ENCODE assay signal across 17 mouse cellular contexts in the genomic region with DNA sequence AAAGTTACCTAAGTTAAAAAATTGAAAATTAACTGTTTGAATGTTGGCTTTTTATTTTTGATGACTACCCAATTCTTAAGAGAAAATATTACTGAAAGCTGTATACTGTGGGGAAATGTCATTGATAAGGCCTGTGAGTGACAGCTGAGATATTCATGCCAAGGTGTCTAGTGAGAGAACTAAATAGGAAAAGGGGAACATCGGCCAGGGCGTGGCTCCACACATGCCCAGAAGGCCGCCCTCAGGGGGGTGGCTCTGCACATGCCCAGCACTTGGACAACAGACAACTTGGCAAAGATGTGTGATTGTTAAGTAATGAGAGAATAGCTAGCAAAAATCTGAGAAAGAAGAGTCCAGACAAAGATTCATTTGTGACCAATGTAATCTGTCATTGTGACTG.
DNase-seq lines count a peak whose midpoint lies in the region; ATAC-seq lines count a peak whose summit lies in the region.
"Had no signal": no experiment of that assay in that cellular context is flagged by ENCODE, and none has a peak within 500 bp of the region (broad histone marks: within the 10 kb centered on the region; RNA-seq: fewer than 3 reads in every experiment).

No protein-coding gene starts in this region.

- peaks cover 8% of the 10 kb centered on the region; the same call in 1 of the 2 replicates for H3K36me3 ChIP-seq in forebrain, embryonic 14.5 days (ENCODE audit: control insufficient read depth, insufficient read depth, low read length)
- no peaks in the 10 kb centered on the region for H3K36me3 ChIP-seq in forebrain, embryonic 16.5 days (ENCODE audit: control insufficient read depth, insufficient read depth)
- peaks cover 6% of the 10 kb centered on the region; the same call in 1 of the 2 replicates for H3K36me3 ChIP-seq in midbrain, embryonic 13.5 days

- no peaks in the 10 kb centered on the region for H3K27me3 ChIP-seq in forebrain, embryonic 14.5 days (replicated peaks; ENCODE audit: control insufficient read depth, insufficient read depth, low read length)
- no peaks in the 10 kb centered on the region for H3K27me3 ChIP-seq in forebrain, embryonic 16.5 days (replicated peaks; ENCODE audit: control insufficient read depth, insufficient read depth, low read length)
- H3K27me3 ChIP-seq in midbrain, embryonic 13.5 days: no peaks in the 10 kb centered on the region
- H3K27me3 ChIP-seq: limb, embryonic 13.5 days; lung, embryonic 15.5 days had no signal

- H3K4me1 ChIP-seq in forebrain, embryonic 14.5 days (ENCODE audit: control insufficient read depth, insufficient read depth, low read length): no peaks in the 10 kb centered on the region
- H3K4me1 ChIP-seq in forebrain, embryonic 16.5 days (replicated peaks; ENCODE audit: control insufficient read depth, insufficient read depth, low read length): peaks cover 12% of the 10 kb centered on the region
- no peaks in the 10 kb centered on the region for H3K4me1 ChIP-seq in midbrain, embryonic 13.5 days (replicated peaks)
- H3K4me1 ChIP-seq: limb, embryonic 13.5 days had no signal

- intact Hi-C loops in heart, postnatal 36 days (cut with DNase I): no loop called here

- H3K4me3 ChIP-seq in forebrain, embryonic 14.5 days (ENCODE audit: low read depth, low read length): no peak overlapping the region
- no peak overlapping the region for H3K4me3 ChIP-seq in forebrain, embryonic 16.5 days (replicated peaks; ENCODE audit: low read length)
- H3K4me3 ChIP-seq in midbrain, embryonic 13.5 days (replicated peaks): no peak overlapping the region
- H3K4me3 ChIP-seq: erythroblast, embryonic 14.5 days; limb, embryonic 13.5 days; lung, embryonic 15.5 days had no signal

- no peak for ATAC-seq in forebrain, embryonic 14.5 days
- ATAC-seq in forebrain, embryonic 16.5 days: no peak
- ATAC-seq in midbrain, embryonic 13.5 days: no peak

- H3K27ac ChIP-seq in forebrain, embryonic 14.5 days (ENCODE audit: low read depth, low read length): no peak overlapping the region
- no peak overlapping the region for H3K27ac ChIP-seq in forebrain, embryonic 16.5 days (ENCODE audit: low read length)
- H3K27ac ChIP-seq in midbrain, embryonic 13.5 days: no peak overlapping the region
- H3K27ac ChIP-seq: limb, embryonic 13.5 days; lung, embryonic 15.5 days had no signal

- peak; percentile 34 for DNase-seq in forebrain, embryonic 14.5 days (ENCODE audit: low spot score)
- DNase-seq in layer of hippocampus, postnatal 14 days (ENCODE audit: low spot score in 2 of 2): peak; percentile 22 to 39
- DNase-seq in layer of hippocampus, postnatal 25 days (ENCODE audit: extremely low spot score in 1 of 2, low spot score in 1 of 2): no peak
- DNase-seq in cerebellum, adult 11-12 months: peak; percentile 89
- DNase-seq in heart, postnatal 36 days: peak; percentile 16 to 23
- no peak for DNase-seq in spleen, postnatal 4 days (ENCODE audit: low spot score in 2 of 2)
- DNase-seq: embryo, embryonic 11 days; kidney, adult 18-20 months; retina, postnatal 1 day; thymus, adult 18-20 months had no signal

- 85% methylated on average over 3 of the region's 3 CpGs for WGBS in forebrain, embryonic 14.5 days
- WGBS in forebrain, embryonic 16.5 days: 67% methylated on average over 3 of the region's 3 CpGs
- 92% methylated on average over 3 of the region's 3 CpGs for WGBS in midbrain, embryonic 13.5 days

- H3K9me3 ChIP-seq in forebrain, embryonic 14.5 days (replicated peaks; ENCODE audit: control insufficient read depth, low read length): no peaks in the 10 kb centered on the region
- no peaks in the 10 kb centered on the region for H3K9me3 ChIP-seq in forebrain, embryonic 16.5 days (ENCODE audit: control insufficient read depth, low read length)
- H3K9me3 ChIP-seq in midbrain, embryonic 13.5 days: no peaks in the 10 kb centered on the region
- H3K9me3 ChIP-seq: G1E; limb, embryonic 13.5 days; lung, embryonic 15.5 days had no signal

- H3K9ac ChIP-seq in forebrain, embryonic 14.5 days (ENCODE audit: low read length): no peak overlapping the region
- no peak overlapping the region for H3K9ac ChIP-seq in forebrain, embryonic 16.5 days (replicated peaks; ENCODE audit: low read depth, low read length)
- no peak overlapping the region for H3K9ac ChIP-seq in midbrain, embryonic 13.5 days (replicated peaks)
- H3K9ac ChIP-seq: limb, embryonic 13.5 days; lung, embryonic 15.5 days had no signal

- H3K4me2 ChIP-seq in forebrain, embryonic 14.5 days (ENCODE audit: low read length): no peak overlapping the region
- H3K4me2 ChIP-seq in forebrain, embryonic 16.5 days (ENCODE audit: low read length): no peak overlapping the region
- no peak overlapping the region for H3K4me2 ChIP-seq in midbrain, embryonic 13.5 days (replicated peaks)
- H3K4me2 ChIP-seq: limb, embryonic 13.5 days; lung, embryonic 15.5 days; midbrain, embryonic 11.5 days had no signal

Comparison
In these comparisons a context has a peak if more than half of its experiments do, and no peak if none do; other contexts are left out.
1. DNase-seq: peak in forebrain, embryonic 14.5 days (single experiment), layer of hippocampus, postnatal 14 days (2 of 2), cerebellum, adult 11-12 months (single experiment) and heart, postnatal 36 days (2 of 2); none in layer of hippocampus, postnatal 25 days (0 of 2) and spleen, postnatal 4 days (0 of 2).